Comparison of ENCODE assay signal across 34 mouse cellular contexts in the genomic region with DNA sequence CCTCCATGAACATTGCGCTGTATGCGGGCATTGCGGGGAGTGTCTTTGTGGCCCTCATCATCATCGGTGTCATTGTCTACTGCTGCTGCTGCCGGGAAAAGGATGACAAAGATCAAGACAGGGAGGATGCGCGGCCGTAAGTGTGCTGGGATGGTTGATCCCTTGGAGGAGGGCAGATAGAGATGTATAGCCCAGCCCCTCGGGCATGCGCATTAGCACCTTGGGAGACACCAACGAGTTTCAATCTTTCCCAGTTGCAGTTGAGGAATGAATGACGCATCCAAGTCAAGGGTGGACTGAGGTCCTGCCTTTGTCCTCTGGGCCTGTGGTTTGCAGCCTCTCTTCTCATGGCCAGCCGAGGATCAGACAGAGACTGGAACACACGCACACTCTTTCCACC. TPM values are rescaled to one million over a fixed set of nuclear protein-coding genes. Genes with fewer than 3 reads are reported as not detected.
"Had no signal": no experiment of that assay in that cellular context is flagged by ENCODE, and none has a peak within 500 bp of the region (broad histone marks: within the 10 kb centered on the region; RNA-seq: fewer than 3 reads in every experiment).

No protein-coding gene starts in this region.

- H3K4me1 ChIP-seq: heart, embryonic 13.5 days; hindbrain, embryonic 15.5 days; limb, embryonic 12.5 days; liver, embryonic 13.5 days had no signal

- H3K36me3 ChIP-seq: heart, embryonic 13.5 days; heart, embryonic 15.5 days; hindbrain, embryonic 13.5 days; hindbrain, embryonic 15.5 days; kidney, embryonic 15.5 days; limb, embryonic 10.5 days; limb, embryonic 12.5 days; liver, embryonic 13.5 days; liver, embryonic 15.5 days had no signal

- H3K4me2 ChIP-seq: heart, embryonic 11.5 days; heart, embryonic 13.5 days; heart, embryonic 15.5 days; hindbrain, embryonic 13.5 days; hindbrain, embryonic 15.5 days; kidney, embryonic 15.5 days; limb, embryonic 12.5 days; liver, embryonic 11.5 days; liver, embryonic 13.5 days; liver, embryonic 15.5 days had no signal

- H3K27me3 ChIP-seq: hindbrain, embryonic 15.5 days had no signal

- ATAC-seq: hindbrain, postnatal 0 days; intestine, embryonic 16.5 days had no signal

- DNase-seq: gastrocnemius, postnatal 14 days; heart, adult 2 months; heart, postnatal 14 days; heart, postnatal 36 days; kidney, adult 18-20 months; kidney, adult 8-10 months; kidney, postnatal 14 days; kidney, postnatal 36 days; layer of hippocampus, adult 9-11 months; layer of hippocampus, postnatal 36 days; liver; liver, embryonic 13.5 days had no signal

- H3K9ac ChIP-seq: heart, embryonic 13.5 days; heart, embryonic 15.5 days; hindbrain, embryonic 13.5 days; hindbrain, embryonic 15.5 days; kidney, embryonic 15.5 days; limb, embryonic 12.5 days; liver, embryonic 13.5 days; liver, embryonic 15.5 days had no signal

- H3K27ac ChIP-seq: heart, adult 2 months; heart, embryonic 13.5 days; heart, embryonic 15.5 days; hindbrain, embryonic 13.5 days; hindbrain, embryonic 15.5 days; hindbrain, postnatal 0 days; kidney, embryonic 15.5 days; kidney, postnatal 0 days; limb, embryonic 10.5 days; limb, embryonic 12.5 days; liver, embryonic 13.5 days; liver, embryonic 15.5 days had no signal

- H3K4me3 ChIP-seq: heart, adult 2 months; heart, embryonic 13.5 days; heart, embryonic 15.5 days; hindbrain, embryonic 13.5 days; hindbrain, embryonic 15.5 days; kidney, embryonic 15.5 days; limb, embryonic 10.5 days; limb, embryonic 12.5 days; liver, embryonic 13.5 days; liver, embryonic 15.5 days had no signal

- H3K9me3 ChIP-seq: heart, embryonic 13.5 days; heart, embryonic 15.5 days; hindbrain, embryonic 13.5 days; hindbrain, embryonic 15.5 days; kidney, embryonic 15.5 days; limb, embryonic 10.5 days; limb, embryonic 12.5 days; liver, embryonic 13.5 days; liver, embryonic 15.5 days had no signal

RNA-seq across cellular contexts. Expression of a gene that starts 34.5 kb away (rescaled TPM):
- total RNA-seq: gastrocnemius, adult 18-20 months; gastrocnemius, adult 8-10 months; gastrocnemius, postnatal 14 days; heart, adult 2 months; heart, postnatal 14 days; heart, postnatal 36 days; hematopoietic stem cell, adult 5-6 weeks; hindbrain, postnatal 0 days; layer of hippocampus, adult 18-20 months; layer of hippocampus, postnatal 14 days; layer of hippocampus, postnatal 36 days; left cerebral cortex, adult 18-20 months; left cerebral cortex, adult 8-10 months; left cerebral cortex, postnatal 10 days; left cerebral cortex, postnatal 36 days had no signal
- polyA plus RNA-seq: heart, adult 2 months; heart, embryonic 11.5 days; heart, embryonic 13.5 days; heart, embryonic 15.5 days; hindbrain, embryonic 15.5 days; liver, embryonic 11.5 days; liver, embryonic 13.5 days had no signal

RNA-seq across cellular contexts. Expression of a gene that starts 36.9 kb away (rescaled TPM):
- total RNA-seq: hematopoietic stem cell, adult 5-6 weeks; layer of hippocampus, postnatal 36 days had no signal
